Mouse (Mus musculus) MEL (cell line): ENCODE measurements around the gene Pdk2.

Source experiments
- CTCF ChIP-seq, 3 experiments: IDR thresholded peaks in 2 of 3; conservative IDR thresholded peaks in 1 of 3; 2 replicates each; pipeline ENCODE4 v1.5.1; 2011 to 2012; ENCODE audit warnings: low read length in 3 of 3, low read depth in 2 of 3, mild to moderate bottlenecking in 2 of 3, improper control_type of control experiment in 1 of 3, inconsistent platforms in 1 of 3, mixed read lengths in 1 of 3, moderate library complexity in 1 of 3; ENCODE audit not compliant: control insufficient read depth in 1 of 3, insufficient read depth in 1 of 3, poor library complexity in 1 of 3, severe bottlenecking in 1 of 3
- MAZ ChIP-seq: IDR thresholded peaks from 2 replicates; pipeline ENCODE4 v1.6.1; 2012; ENCODE audit warnings: low read depth, mild to moderate bottlenecking, inconsistent platforms, low read length, improper control_type of control experiment
- TBP ChIP-seq: IDR thresholded peaks from 2 replicates; pipeline ENCODE4 v1.8.0; 2011; ENCODE audit warnings: low read depth, low read length, improper control_type of control experiment
- UBTF ChIP-seq: IDR thresholded peaks from 2 replicates; pipeline ENCODE4 v1.6.1; 2012; ENCODE audit warnings: low read depth, mild to moderate bottlenecking, inconsistent platforms, low read length, improper control_type of control experiment, moderate library complexity, borderline replicate concordance; ENCODE audit not compliant: insufficient read depth

GRCm38 (mm10) chr11:94994208-94994814 is 46.8 kb downstream of the Pdk2 start:
- no peak for TF ChIP-seq CTCF (IDR thresholded peaks at IDR 0.05 in 2 of 3, conservative IDR thresholded peaks at IDR 0.05 in 1 of 3; ENCODE audit: control insufficient read depth in 1 of 3, insufficient read depth in 1 of 3, low read depth in 2 of 3, low read length in 3 of 3, poor library complexity in 1 of 3, severe bottlenecking in 1 of 3)
- TF ChIP-seq TBP: no peak
- no peak; the same call in 1 of the 2 replicates for TF ChIP-seq MAZ
- TF ChIP-seq UBTF: no peak
